ENCODE assay signal across 8 mouse cellular contexts in the genomic region with DNA sequence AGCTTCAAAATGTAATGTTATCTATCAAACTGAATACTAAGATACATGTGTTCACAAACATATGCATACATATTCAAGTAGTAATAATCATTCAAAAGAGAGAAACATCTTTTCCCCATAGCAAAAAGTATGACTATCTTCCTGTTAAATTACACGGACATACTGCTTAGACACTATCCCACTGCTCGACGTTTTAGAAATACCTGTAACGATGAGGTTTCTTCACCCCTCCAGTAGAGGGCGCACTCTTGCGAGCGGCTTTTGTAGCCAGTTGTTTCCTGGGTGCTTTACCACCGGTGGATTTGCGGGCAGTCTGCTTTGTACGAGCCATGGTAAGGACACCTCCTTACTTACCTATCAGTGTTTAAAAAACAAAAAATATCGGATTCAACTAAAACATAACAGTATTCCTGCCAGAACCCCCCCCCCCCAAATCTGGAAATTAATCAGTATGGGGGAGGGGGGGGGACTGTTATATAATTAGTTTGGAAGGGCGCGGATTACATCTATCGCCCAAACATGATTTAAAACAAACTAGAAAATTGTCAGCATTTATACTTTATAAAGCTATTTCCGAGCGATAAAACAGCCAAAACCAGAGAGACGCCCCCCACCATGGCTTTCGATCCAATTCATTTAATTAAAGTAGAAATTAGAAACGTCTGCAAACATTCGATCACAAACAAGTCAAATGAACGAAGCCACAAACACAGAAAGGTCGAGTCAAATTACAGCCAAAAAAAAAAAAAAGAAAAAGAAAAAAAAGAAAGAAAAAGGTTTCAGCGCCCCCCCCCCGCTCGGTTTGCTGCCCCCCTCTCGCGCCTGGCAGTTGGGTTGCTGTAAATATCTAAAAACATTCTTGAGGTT. TPM values are rescaled to one million over a fixed set of nuclear protein-coding genes. Genes with fewer than 3 reads are reported as not detected.
A peak's percentile ranks its signal among the peaks of the same experiment; 100 is the strongest.
DNase-seq lines count a peak whose midpoint lies in the region; ATAC-seq and TF ChIP-seq lines count a peak whose summit lies in the region.

No protein-coding gene starts in this region.

- under 1% methylated on average over 27 of the region's 27 CpGs for WGBS in kidney, adult 2 months
- WGBS in forebrain, embryonic 10.5 days: 10% methylated on average over 27 of the region's 27 CpGs
- 2% methylated on average over 27 of the region's 27 CpGs for WGBS in kidney, embryonic 16.5 days
- 6% methylated on average over 27 of the region's 27 CpGs for WGBS in midbrain, embryonic 14.5 days

- peak overlapping the region; percentile 97 for H3K4me3 ChIP-seq in kidney, adult 2 months (ENCODE audit: insufficient read depth, low read depth, low read length)
- peak overlapping the region; percentile 96 to 100 for H3K4me3 ChIP-seq in ES-E14 (ENCODE audit: insufficient read depth in 1 of 2, low read depth in 1 of 2, low read length in 2 of 2, poor library complexity in 1 of 2, severe bottlenecking in 1 of 2)
- peak overlapping the region; percentile 96 for H3K4me3 ChIP-seq in forebrain, embryonic 10.5 days
- peak overlapping the region; percentile 95 for H3K4me3 ChIP-seq in kidney, embryonic 16.5 days (ENCODE audit: low read length)
- H3K4me3 ChIP-seq in midbrain, embryonic 14.5 days (replicated peaks; ENCODE audit: low read depth, low read length): peak overlapping the region; percentile 96

- ATAC-seq in kidney, embryonic 16.5 days (ENCODE audit: low FRiP score, low TSS enrichment): no peak
- ATAC-seq in midbrain, embryonic 14.5 days (ENCODE audit: low FRiP score, low TSS enrichment): no peak

- no peaks in the 10 kb centered on the region for H3K27me3 ChIP-seq in kidney, adult 2 months (replicated peaks; ENCODE audit: control insufficient read depth, insufficient read depth, low read length)
- no peaks in the 10 kb centered on the region for H3K27me3 ChIP-seq in forebrain, embryonic 10.5 days (ENCODE audit: poor library complexity, severe bottlenecking)
- H3K27me3 ChIP-seq in kidney, embryonic 16.5 days (ENCODE audit: insufficient read depth, low read length): no peaks in the 10 kb centered on the region
- no peaks in the 10 kb centered on the region for H3K27me3 ChIP-seq in midbrain, embryonic 14.5 days (ENCODE audit: control insufficient read depth, insufficient read depth, low read length)

- DNase-seq in kidney, adult 2 months: peak; percentile 56
- no peak for DNase-seq in kidney, postnatal 10 days
- no peak for DNase-seq in ES-E14 (ENCODE audit: low read depth, low spot score)
- no peak for DNase-seq in forebrain, embryonic 10.5 days (ENCODE audit: extremely low spot score, low spot score)
- DNase-seq in midbrain, embryonic 14.5 days: no peak
- no peak for DNase-seq in urinary bladder, postnatal 10 days (ENCODE audit: low spot score)
- no peak for DNase-seq in cerebellum, adult 8-10 months

- peaks cover 13% of the 10 kb centered on the region for H3K36me3 ChIP-seq in kidney, adult 2 months (ENCODE audit: control insufficient read depth, insufficient read depth, low read length)
- H3K36me3 ChIP-seq in ES-E14 (ENCODE audit: control insufficient read depth, insufficient read depth, low read length, poor library complexity, severe bottlenecking): peaks cover 32% of the 10 kb centered on the region
- peaks cover 46% of the 10 kb centered on the region for H3K36me3 ChIP-seq in forebrain, embryonic 10.5 days (replicated peaks)
- peaks cover 33% of the 10 kb centered on the region for H3K36me3 ChIP-seq in kidney, embryonic 16.5 days (ENCODE audit: insufficient read depth, low read length)
- H3K36me3 ChIP-seq in midbrain, embryonic 14.5 days (ENCODE audit: control insufficient read depth, insufficient read depth, low read length): peaks cover 39% of the 10 kb centered on the region

- in situ Hi-C loops in ES-E14 (cut with MboI; ENCODE audit: low sequenced_read_pairs in 2 of 2, unreplicated experiment in 2 of 2): no loop called here

- H3K4me2 ChIP-seq in kidney, embryonic 16.5 days (replicated peaks; ENCODE audit: low read depth, low read length): peak overlapping the region; percentile 57
- peak overlapping the region; percentile 58 for H3K4me2 ChIP-seq in midbrain, embryonic 14.5 days (ENCODE audit: low read length)

- no peak for TF ChIP-seq POLR2A in kidney, adult 2 months (IDR thresholded peaks at IDR 0.05; ENCODE audit: low read depth, low read length)

- peaks cover 3% of the 10 kb centered on the region; the same call in 1 of the 2 replicates for H3K4me1 ChIP-seq in kidney, adult 2 months (ENCODE audit: control insufficient read depth, insufficient read depth, low read length)
- H3K4me1 ChIP-seq in ES-E14 (ENCODE audit: control insufficient read depth in 2 of 2, insufficient read depth in 2 of 2, low read length in 2 of 2, poor library complexity in 1 of 2): peaks cover 7 to 9% of the 10 kb centered on the region in 2 experiments; a peak in 2 of 4 replicates
- peaks cover 44% of the 10 kb centered on the region for H3K4me1 ChIP-seq in forebrain, embryonic 10.5 days
- H3K4me1 ChIP-seq in kidney, embryonic 16.5 days (ENCODE audit: insufficient read depth, low read length): peaks cover 25% of the 10 kb centered on the region
- H3K4me1 ChIP-seq in midbrain, embryonic 14.5 days (ENCODE audit: control insufficient read depth, insufficient read depth, low read length): peaks cover 36% of the 10 kb centered on the region

- peak overlapping the region; percentile 98 for H3K9ac ChIP-seq in ES-E14 (ENCODE audit: insufficient read depth, low read depth, low read length, poor library complexity, severe bottlenecking)
- peak overlapping the region; percentile 98 for H3K9ac ChIP-seq in kidney, embryonic 16.5 days (replicated peaks; ENCODE audit: low read length)
- peak overlapping the region; percentile 99 for H3K9ac ChIP-seq in midbrain, embryonic 14.5 days (replicated peaks; ENCODE audit: low read length)

- peak; percentile 42 for TF ChIP-seq CTCF in kidney, adult 2 months (conservative IDR thresholded peaks at IDR 0.05; ENCODE audit: insufficient read depth, insufficient read length, low read depth, low read length)

- H3K27ac ChIP-seq in kidney, adult 2 months (ENCODE audit: insufficient read depth, low read depth, low read length): peak overlapping the region; percentile 91
- peak overlapping the region; percentile 89; the same call in 1 of the 2 replicates for H3K27ac ChIP-seq in ES-E14 (ENCODE audit: insufficient read depth, low read depth, low read length, poor library complexity, severe bottlenecking)
- H3K27ac ChIP-seq in forebrain, embryonic 10.5 days: peak overlapping the region; percentile 98
- H3K27ac ChIP-seq in kidney, embryonic 16.5 days (ENCODE audit: low read length): peak overlapping the region; percentile 99
- peak overlapping the region; percentile 100 for H3K27ac ChIP-seq in midbrain, embryonic 14.5 days (replicated peaks; ENCODE audit: low read depth, low read length)

- H3K9me3 ChIP-seq in ES-E14 (ENCODE audit: control insufficient read depth, insufficient read depth, low read depth, low read length): no peaks in the 10 kb centered on the region
- no peaks in the 10 kb centered on the region for H3K9me3 ChIP-seq in forebrain, embryonic 10.5 days
- no peaks in the 10 kb centered on the region for H3K9me3 ChIP-seq in kidney, embryonic 16.5 days (ENCODE audit: low read length)
- no peaks in the 10 kb centered on the region for H3K9me3 ChIP-seq in midbrain, embryonic 14.5 days (ENCODE audit: control insufficient read depth, low read length)

TF ChIP-seq in ES-E14, 5 proteins besides CTCF, POLR2A, EP300 and RAD21:
- TF ChIP-seq HCFC1 (IDR thresholded peaks at IDR 0.05; ENCODE audit: borderline replicate concordance, insufficient read depth, low read length) (no peak), ZC3H11A (IDR thresholded peaks at IDR 0.05; ENCODE audit: borderline replicate concordance, low read depth, low read length) (no peak), ZNF384 (IDR thresholded peaks at IDR 0.05; ENCODE audit: low read depth, low read length) (peak; percentile 71; the same call in 1 of the 2 replicates)

RNA-seq across cellular contexts. Expression of gene H3f3a, which starts 1.9 kb away (rescaled TPM):
- polyA plus RNA-seq in kidney, adult 2 months (2012; rRNA removed): 324 and 348 TPM in 2 replicates
- 503 and 657 TPM in 2 replicates for total RNA-seq in ES-E14 (2012; rRNA removed)
- 2,460 and 2,659 TPM in 2 replicates for polyA plus RNA-seq in forebrain, embryonic 10.5 days (2016; fragmentation: Nextera tagmentation; extraction: Ambion mirVana)
- 2,516 and 2,589 TPM in 2 replicates for polyA plus RNA-seq in kidney, embryonic 16.5 days (2015; fragmentation: Nextera tagmentation; extraction: Ambion mirVana)
- polyA plus RNA-seq in midbrain, embryonic 14.5 days (2014; fragmentation: Nextera tagmentation; extraction: Ambion mirVana): 3,827 and 3,910 TPM in 2 replicates

RNA-seq across cellular contexts. Expression of gene Sde2, which starts 39.1 kb away (rescaled TPM):
- 6.2 and 8.4 TPM in 2 replicates for polyA plus RNA-seq in kidney, adult 2 months (2012; rRNA removed)
- total RNA-seq in ES-E14 (2012; rRNA removed): 39.6 and 41.2 TPM in 2 replicates
- 43.3 and 45.9 TPM in 2 replicates for polyA plus RNA-seq in forebrain, embryonic 10.5 days (2016; fragmentation: Nextera tagmentation; extraction: Ambion mirVana)
- 41.4 and 42.8 TPM in 2 replicates for polyA plus RNA-seq in kidney, embryonic 16.5 days (2015; fragmentation: Nextera tagmentation; extraction: Ambion mirVana)
- polyA plus RNA-seq in midbrain, embryonic 14.5 days (2014; fragmentation: Nextera tagmentation; extraction: Ambion mirVana): 26.1 and 28.7 TPM in 2 replicates
